Comparison of ENCODE assay signal across 15 mouse cellular contexts in the genomic region with DNA sequence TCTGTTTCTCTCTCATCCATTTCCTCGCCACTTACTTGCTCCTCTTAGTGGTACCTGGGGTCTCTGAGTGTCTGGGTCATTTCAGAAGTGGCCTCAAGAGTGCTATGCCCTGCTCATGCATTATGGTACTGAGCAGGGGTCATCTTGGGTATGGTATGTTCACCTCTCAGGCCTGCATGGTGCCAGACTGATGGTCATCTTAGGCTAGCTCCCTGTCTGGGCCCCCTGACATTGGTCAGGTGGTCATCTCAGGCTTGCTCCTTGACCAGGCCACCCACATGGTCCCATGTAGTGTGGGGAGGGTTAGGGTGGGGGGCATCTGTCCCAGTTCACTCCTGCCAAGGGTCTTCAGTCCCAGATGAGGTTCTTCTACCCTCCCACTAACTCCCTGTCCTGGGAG.
"Had no signal": no experiment of that assay in that cellular context is flagged by ENCODE, and none has a peak within 500 bp of the region (broad histone marks: within the 10 kb centered on the region; RNA-seq: fewer than 3 reads in every experiment).

No protein-coding gene starts in this region.

- H3K9ac ChIP-seq: neural tube, embryonic 13.5 days; stomach, embryonic 15.5 days had no signal

- H3K4me2 ChIP-seq: neural tube, embryonic 13.5 days; stomach, embryonic 15.5 days had no signal

- H3K27me3 ChIP-seq: neural tube, embryonic 13.5 days; stomach, embryonic 15.5 days had no signal

- H3K9me3 ChIP-seq: neural tube, embryonic 13.5 days; stomach, embryonic 15.5 days had no signal

- H3K36me3 ChIP-seq: neural tube, embryonic 13.5 days; stomach, embryonic 15.5 days had no signal

- H3K27ac ChIP-seq: neural tube, embryonic 13.5 days; stomach, embryonic 15.5 days; stomach, postnatal 0 days had no signal

- H3K4me3 ChIP-seq: neural tube, embryonic 13.5 days; stomach, embryonic 15.5 days had no signal

- DNase-seq: retina, postnatal 1 day; right cerebral cortex, adult 18-20 months; right cerebral cortex, postnatal 14 days; right cerebral cortex, postnatal 25 days; right cerebral cortex, postnatal 4 days; spleen, adult 18-20 months; thymus, adult 18-20 months; thymus, adult 2 months; thymus, postnatal 14 days; thymus, postnatal 25 days; thymus, postnatal 36 days; thymus, postnatal 4 days had no signal

- H3K4me1 ChIP-seq: neural tube, embryonic 13.5 days; stomach, embryonic 15.5 days had no signal
